Mouse (Mus musculus) limb, embryonic 14.5 days (tissue): ENCODE measurements at regions not wholly inside any gene's neighbourhood (a gene's known extent, or its start where the extent isn't known, plus 50 kb on each side); places are given as distances from the start of the nearest gene placed in this dataset.

Experiments
- ATAC-seq: fragments of 200-750 bp; cut with Nextera tagmentation; 2 replicates; pipeline ENCODE4 v1.8.0; 2017; ENCODE audit warnings: low read depth, moderate number of reproducible peaks, moderate TSS enrichment; ENCODE audit not compliant: low FRiP score
- DNase-seq: peaks from one replicate; pipeline ENCODE4 v3.0.0-alpha.2; 2015; ENCODE audit warnings: low spot score
- H3K27ac ChIP-seq: fragments of 300-500 bp; sonication (generic); replicated peaks from 2 replicates; pipeline ENCODE4 v1.5.1; 2014; ENCODE audit warnings: low read depth, mild to moderate bottlenecking, low read length, moderate library complexity, mixed read lengths
- H3K27me3 ChIP-seq: fragments of 300-500 bp; sonication (generic); 2 replicates; pipeline ENCODE4 v1.6.1; 2014; ENCODE audit warnings: low read length, mixed read lengths; ENCODE audit not compliant: control insufficient read depth, insufficient read depth
- H3K36me3 ChIP-seq: fragments of 300-500 bp; sonication (generic); 2 replicates; pipeline ENCODE4 v1.6.1; 2014; ENCODE audit warnings: mild to moderate bottlenecking, low read length, moderate library complexity, mixed read lengths; ENCODE audit not compliant: control insufficient read depth, insufficient read depth
- H3K4me1 ChIP-seq: fragments of 300-500 bp; sonication (generic); 2 replicates; pipeline ENCODE4 v1.6.1; 2014; ENCODE audit warnings: antibody characterized with exemption, low read length, mixed read lengths; ENCODE audit not compliant: control insufficient read depth, insufficient read depth
- H3K4me2 ChIP-seq: fragments of 300-500 bp; sonication (generic); replicated peaks from 2 replicates; pipeline ENCODE4 v1.6.1; 2014; ENCODE audit warnings: low read depth, mild to moderate bottlenecking, low read length, moderate library complexity; ENCODE audit not compliant: severe bottlenecking
- H3K4me3 ChIP-seq: fragments of 300-500 bp; sonication (generic); replicated peaks from 2 replicates; pipeline ENCODE4 v1.5.1; 2014; ENCODE audit warnings: low read length
- H3K9ac ChIP-seq: fragments of 300-500 bp; sonication (generic); 2 replicates; pipeline ENCODE4 v1.6.1; 2014; ENCODE audit warnings: mild to moderate bottlenecking, low read depth, low read length, moderate library complexity; ENCODE audit not compliant: severe bottlenecking
- H3K9me3 ChIP-seq: fragments of 300-500 bp; sonication (generic); 2 replicates; pipeline ENCODE4 v1.6.1; 2016; ENCODE audit warnings: low read length; ENCODE audit not compliant: control insufficient read depth
- POLR2A ChIP-seq: fragments of 200-500 bp; IDR thresholded peaks from 2 replicates; pipeline ENCODE4 v1.8.0; 2012; ENCODE audit warnings: inconsistent platforms, mild to moderate bottlenecking, moderate library complexity, borderline replicate concordance; ENCODE audit not compliant: insufficient read depth, insufficient read length; ENCODE audit errors: extremely low read depth
- WGBS: fragments of 180-500 bp; shearing (Covaris S2); extraction: QIAGEN DNeasy Blood & Tissue Kit; methylation state at CpG from one replicate; pipeline ENCODE4 v1.1.7; 2014; 5-methylcytosine and 5-hydroxymethylcytosine counted together

GRCm38 (mm10) chr6:98797373-98797772 lies 454.8 kb upstream of the Gm765 start:
- Histone ChIP-seq H3K9ac (no peak overlapping the region), H3K27me3 (no peaks in the 10 kb centered on the region), H3K4me3 (no peak overlapping the region), H3K4me1 (peaks cover 15% of the 10 kb centered on the region; the same call in 1 of the 2 replicates), H3K9me3 (no peaks in the 10 kb centered on the region), H3K4me2 (no peak overlapping the region), H3K27ac (no peak overlapping the region), H3K36me3 (no peaks in the 10 kb centered on the region)
- DNase-seq (peak; percentile 43), ATAC-seq (no peak)
- 68% methylated on average over 6 of the region's 6 CpGs for WGBS
- TF ChIP-seq POLR2A: no peak

GRCm38 (mm10) chr6:98796666-98797065 lies 454.1 kb upstream of the Gm765 start:
- H3K36me3 ChIP-seq: no peaks in the 10 kb centered on the region
- no peak overlapping the region for H3K27ac ChIP-seq
- 48% methylated on average over 4 of the region's 4 CpGs for whole genome bisulfite sequencing
- ATAC-seq: no peak
- H3K9ac ChIP-seq: no peak overlapping the region
- H3K4me3 ChIP-seq: no peak overlapping the region
- TF ChIP-seq POLR2A: no peak
- no peak overlapping the region for H3K4me2 ChIP-seq
- H3K9me3 ChIP-seq: no peaks in the 10 kb centered on the region
- no peaks in the 10 kb centered on the region for H3K27me3 ChIP-seq
- no peak for DNase-seq
- H3K4me1 ChIP-seq: peaks cover 15% of the 10 kb centered on the region; the same call in 1 of the 2 replicates

GRCm38 (mm10) chr6:98787422-98787821 lies 444.9 kb upstream of the Gm765 start:
- DNase-seq: no peak
- H3K4me3 ChIP-seq: no peak overlapping the region
- H3K27ac ChIP-seq: no peak overlapping the region
- H3K4me1 ChIP-seq: no peaks in the 10 kb centered on the region
- no peaks in the 10 kb centered on the region for H3K27me3 ChIP-seq
- no peak overlapping the region for H3K9ac ChIP-seq
- H3K4me2 ChIP-seq: no peak overlapping the region
- no peak for ATAC-seq
- 52% methylated on average over 5 of the region's 5 CpGs for WGBS
- no peaks in the 10 kb centered on the region for H3K9me3 ChIP-seq
- no peaks in the 10 kb centered on the region for H3K36me3 ChIP-seq
- TF ChIP-seq POLR2A: no peak

GRCm38 (mm10) chr6:98782074-98782473 lies 439.5 kb upstream of the Gm765 start:
- TF ChIP-seq POLR2A: no peak
- H3K4me2 ChIP-seq: no peak overlapping the region
- WGBS: 73% methylated on average over 9 of the region's 9 CpGs
- no peaks in the 10 kb centered on the region for H3K36me3 ChIP-seq
- no peaks in the 10 kb centered on the region for H3K9me3 ChIP-seq
- no peak for ATAC-seq
- no peak for DNase-seq
- H3K9ac ChIP-seq: no peak overlapping the region
- H3K27me3 ChIP-seq: no peaks in the 10 kb centered on the region
- H3K4me3 ChIP-seq: no peak overlapping the region
- H3K27ac ChIP-seq: no peak overlapping the region
- H3K4me1 ChIP-seq: no peaks in the 10 kb centered on the region

GRCm38 (mm10) chr6:98775780-98776179 lies 433.2 kb upstream of the Gm765 start:
- no peaks in the 10 kb centered on the region for H3K9me3 ChIP-seq
- no peaks in the 10 kb centered on the region for H3K27me3 ChIP-seq
- H3K4me1 ChIP-seq: no peaks in the 10 kb centered on the region
- no peak for DNase-seq
- no peak for TF ChIP-seq POLR2A
- no peak overlapping the region for H3K27ac ChIP-seq
- H3K4me2 ChIP-seq: no peak overlapping the region
- ATAC-seq: no peak
- no peak overlapping the region for H3K9ac ChIP-seq
- H3K36me3 ChIP-seq: no peaks in the 10 kb centered on the region
- H3K4me3 ChIP-seq: no peak overlapping the region
- 88% methylated on average over 1 of the region's 1 CpGs for WGBS

- ATAC-seq (no peak), DNase-seq (no peak)
- H3K4me3 ChIP-seq: no peak overlapping the region
- no peaks in the 10 kb centered on the region for H3K27me3 ChIP-seq
- 61% methylated on average over 2 of the region's 2 CpGs for WGBS
- no peaks in the 10 kb centered on the region for H3K9me3 ChIP-seq
- no peak overlapping the region for H3K27ac ChIP-seq
- no peak overlapping the region for H3K4me2 ChIP-seq
- no peak overlapping the region for H3K9ac ChIP-seq
- TF ChIP-seq POLR2A: no peak
- H3K4me1 ChIP-seq: peaks cover 4% of the 10 kb centered on the region; the same call in 1 of the 2 replicates
- no peaks in the 10 kb centered on the region for H3K36me3 ChIP-seq
Observed at GRCm38 (mm10) chr6:98769999-98770398, 427.4 kb upstream of the Gm765 start.
